Mouse (Mus musculus) liver, adult 2 months (tissue): ENCODE measurements around the gene Ctxn1.

Experiments
- CTCF ChIP-seq: fragments of 200-500 bp; IDR thresholded peaks from 2 replicates; pipeline ENCODE4 v1.5.1; 2011; ENCODE audit warnings: low read depth, low read length, control low read depth
- POLR2A ChIP-seq: fragments of 200-500 bp; IDR thresholded peaks from 2 replicates; pipeline ENCODE4 v1.6.1; 2011; ENCODE audit warnings: low read length, control low read depth; ENCODE audit not compliant: insufficient read depth; ENCODE audit errors: extremely low read depth

DNA sequence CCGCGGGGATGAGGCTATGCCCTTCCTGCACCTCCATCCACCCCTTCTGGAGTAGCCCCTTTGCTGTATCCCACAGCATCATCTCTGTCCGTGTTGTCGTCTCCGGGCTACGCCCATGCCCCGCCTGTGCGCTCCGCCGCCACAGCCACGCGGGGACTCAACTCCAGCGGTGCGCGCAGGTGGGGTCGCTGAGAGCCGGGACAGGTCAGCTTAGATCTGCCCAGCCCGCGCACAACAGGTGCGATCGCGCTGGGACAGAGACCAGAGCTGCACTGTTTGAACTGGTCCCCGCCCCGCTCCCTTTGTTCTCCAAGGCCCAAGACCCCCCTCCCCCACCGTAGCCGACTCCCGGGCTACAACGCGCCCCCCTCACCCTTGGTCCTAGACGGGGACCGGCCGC, 396 bp downstream of the Ctxn1 start:
- TF ChIP-seq CTCF (no peak), POLR2A (no peak)
